Mouse (Mus musculus) liver, embryonic 12.5 days (tissue): ENCODE measurements around the gene Selplg. TPM values are rescaled to one million over a fixed set of nuclear protein-coding genes. Genes with fewer than 3 reads are reported as not detected.

Source experiments
- ATAC-seq: fragments of 200-750 bp; cut with Nextera tagmentation; 2 replicates; pipeline ENCODE4 v1.8.0; 2017; ENCODE audit warnings: moderate number of reproducible peaks, mild to moderate bottlenecking, moderate library complexity
- H3K27ac ChIP-seq: fragments of 300-500 bp; sonication (generic); 2 replicates; pipeline ENCODE4 v1.5.1; 2016; ENCODE audit warnings: mild to moderate bottlenecking
- H3K27me3 ChIP-seq: fragments of 300-500 bp; sonication (generic); replicated peaks from 2 replicates; pipeline ENCODE4 v1.6.1; 2016; ENCODE audit warnings: mild to moderate bottlenecking, moderate library complexity
- H3K36me3 ChIP-seq: fragments of 300-500 bp; sonication (generic); 2 replicates; pipeline ENCODE4 v1.6.1; 2016; ENCODE audit warnings: mild to moderate bottlenecking, moderate library complexity
- H3K4me1 ChIP-seq: fragments of 300-500 bp; sonication (generic); 2 replicates; pipeline ENCODE4 v1.6.1; 2016
- H3K4me2 ChIP-seq: fragments of 300-500 bp; sonication (generic); 2 replicates; pipeline ENCODE4 v1.6.1; 2016; ENCODE audit warnings: mild to moderate bottlenecking, moderate library complexity
- H3K4me3 ChIP-seq: fragments of 300-500 bp; sonication (generic); 2 replicates; pipeline ENCODE4 v1.5.1; 2016; ENCODE audit warnings: mild to moderate bottlenecking, moderate library complexity
- H3K9ac ChIP-seq: fragments of 300-500 bp; sonication (generic); 2 replicates; pipeline ENCODE4 v1.6.1; 2016; ENCODE audit warnings: mild to moderate bottlenecking, moderate library complexity
- H3K9me3 ChIP-seq: fragments of 300-500 bp; sonication (generic); replicated peaks from 2 replicates; pipeline ENCODE4 v1.6.1; 2016; ENCODE audit warnings: mild to moderate bottlenecking, moderate library complexity
- WGBS: fragments of 180-500 bp; shearing (Covaris S2); methylation state at CpG from one replicate; pipeline ENCODE4 v1.1.7; 2016; ENCODE audit not compliant: insufficient replicate concordance; 5-methylcytosine and 5-hydroxymethylcytosine counted together
- polyA plus RNA-seq: library from polyadenylated mRNA; unstranded; fragments of >200 nt; fragmentation: Nextera tagmentation; extraction: Ambion mirVana; gene quantifications from 2 replicates; pipeline ENCODE4 v1.2.1, GENCODE M21; 2016

Selplg gene
- polyA plus RNA-seq = 10.8 and 11.6 TPM in 2 replicates

DNA sequence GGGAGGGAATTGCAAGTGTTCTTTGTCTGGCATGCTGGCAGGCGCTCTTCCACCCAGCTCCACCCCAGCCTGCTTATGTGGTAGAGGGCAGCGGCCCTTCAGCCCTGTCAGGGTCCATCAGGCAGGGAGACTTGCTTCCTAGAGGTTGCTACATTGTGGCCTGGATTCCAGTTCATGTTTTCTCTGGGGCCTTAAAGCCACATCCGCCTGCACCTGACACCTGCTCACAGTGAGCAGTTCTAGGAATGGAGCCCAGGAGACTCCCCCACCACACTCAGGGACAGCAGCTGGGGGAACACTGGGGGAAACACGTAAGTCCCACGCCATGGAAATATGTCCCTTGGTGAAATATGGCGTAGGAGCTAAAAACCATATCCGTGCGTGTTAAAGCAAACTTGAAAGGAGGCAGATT is at the start of gene Selplg:
Selplg (minus strand) TSS at position 155 of the 412 bp plus-strand sequence.
- 61% methylated on average over 8 of the region's 8 CpGs for WGBS
- H3K4me1 ChIP-seq = peaks cover 38% of the 10 kb centered on the region
- no peak within 1 kb of the TSS for H3K9ac ChIP-seq
- no peaks in the 10 kb centered on the region for H3K9me3 ChIP-seq
- no peaks in the 10 kb centered on the region for H3K36me3 ChIP-seq
- H3K4me3 ChIP-seq = no peak within 1 kb of the TSS
- no peak within 1 kb of the TSS for H3K4me2 ChIP-seq
- H3K27me3 ChIP-seq = no peaks in the 10 kb centered on the region
- no peak for ATAC-seq
- H3K27ac ChIP-seq = no peak within 1 kb of the TSS

GRCm38 (mm10) chr5:113881136-113881535 is 48.7 kb upstream of the Selplg start:
- Histone ChIP-seq H3K27me3 (no peaks in the 10 kb centered on the region), H3K4me1 (peaks cover 58% of the 10 kb centered on the region), H3K9ac (no peak overlapping the region), H3K36me3 (peaks cover 47% of the 10 kb centered on the region), H3K4me3 (no peak overlapping the region), H3K9me3 (no peaks in the 10 kb centered on the region), H3K4me2 (no peak overlapping the region), H3K27ac (no peak overlapping the region)
- 88% methylated on average over 14 of the region's 14 CpGs for WGBS
- ATAC-seq = no peak

GRCm38 (mm10) chr5:113878943-113879617 is 46.6 kb upstream of the Selplg start:
- WGBS = 85% methylated on average over 17 of the region's 17 CpGs
- Histone ChIP-seq H3K4me1 (peaks cover 52% of the 10 kb centered on the region), H3K9ac (no peak overlapping the region), H3K9me3 (no peaks in the 10 kb centered on the region), H3K4me2 (no peak overlapping the region), H3K4me3 (no peak overlapping the region), H3K27me3 (no peaks in the 10 kb centered on the region), H3K36me3 (peaks cover 63% of the 10 kb centered on the region), H3K27ac (no peak overlapping the region)
- ATAC-seq = no peak

DNA sequence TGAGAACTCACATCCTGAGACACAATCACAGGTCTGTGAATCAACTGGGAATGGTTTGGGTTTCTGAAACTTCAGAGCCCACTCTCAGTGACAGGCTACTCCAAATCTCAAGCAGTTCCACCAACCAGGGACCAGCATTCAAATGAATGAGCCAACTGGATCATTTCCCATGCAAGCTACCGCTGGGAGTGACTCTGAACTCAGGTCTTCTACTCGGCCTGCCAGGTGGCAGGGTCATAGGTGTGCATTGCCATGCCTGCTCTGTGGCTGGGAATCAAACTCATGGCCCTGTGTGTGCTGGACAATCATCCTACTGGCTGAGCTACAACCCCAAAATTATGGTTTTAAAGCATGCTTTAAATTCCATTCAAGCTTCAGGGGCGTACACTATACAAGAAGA is 45.1 kb upstream of the Selplg start:
- ATAC-seq = no peak
- Histone ChIP-seq H3K4me1 (peaks cover 51% of the 10 kb centered on the region), H3K9ac (no peak overlapping the region), H3K27ac (no peak overlapping the region), H3K4me3 (no peak overlapping the region), H3K36me3 (peaks cover 66% of the 10 kb centered on the region), H3K9me3 (no peaks in the 10 kb centered on the region), H3K27me3 (no peaks in the 10 kb centered on the region), H3K4me2 (no peak overlapping the region)
- WGBS = 74% methylated on average over 3 of the region's 3 CpGs

GRCm38 (mm10) chr5:113876176-113876575 is 43.7 kb upstream of the Selplg start:
- H3K4me3 ChIP-seq = no peak overlapping the region
- H3K27ac ChIP-seq = no peak overlapping the region
- no peak for ATAC-seq
- no peak overlapping the region for H3K4me2 ChIP-seq
- H3K27me3 ChIP-seq = no peaks in the 10 kb centered on the region
- H3K9ac ChIP-seq = no peak overlapping the region
- H3K9me3 ChIP-seq = no peaks in the 10 kb centered on the region
- peaks cover 56% of the 10 kb centered on the region for H3K36me3 ChIP-seq
- peaks cover 62% of the 10 kb centered on the region for H3K4me1 ChIP-seq
- WGBS = 84% methylated on average over 7 of the region's 7 CpGs

DNA sequence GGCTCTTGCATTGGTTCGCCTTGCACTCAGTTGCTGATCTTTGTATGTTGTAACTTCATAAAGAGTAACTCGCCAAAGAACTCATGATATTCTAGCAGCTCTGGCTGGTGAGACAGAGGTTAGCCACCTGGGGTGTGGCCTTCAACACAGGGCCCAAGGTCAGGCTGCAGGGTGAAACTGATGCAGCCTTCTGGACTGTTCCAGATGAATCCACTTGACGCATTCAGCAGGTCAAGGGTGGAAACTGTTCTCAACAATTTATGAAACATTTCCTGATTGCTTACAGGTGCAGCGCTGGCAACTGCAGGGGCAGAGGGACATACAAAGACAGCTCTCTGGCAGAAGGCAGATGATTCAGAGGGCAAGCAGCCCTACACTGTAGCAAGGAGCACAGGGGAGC is 43.2 kb upstream of the Selplg start:
- H3K36me3 ChIP-seq = peaks cover 50% of the 10 kb centered on the region
- WGBS = 84% methylated on average over 4 of the region's 4 CpGs
- no peak overlapping the region for H3K4me2 ChIP-seq
- H3K4me1 ChIP-seq = peaks cover 68% of the 10 kb centered on the region
- H3K9ac ChIP-seq = no peak overlapping the region
- no peak for ATAC-seq
- H3K9me3 ChIP-seq = no peaks in the 10 kb centered on the region
- no peak overlapping the region for H3K27ac ChIP-seq
- no peaks in the 10 kb centered on the region for H3K27me3 ChIP-seq
- no peak overlapping the region for H3K4me3 ChIP-seq

DNA sequence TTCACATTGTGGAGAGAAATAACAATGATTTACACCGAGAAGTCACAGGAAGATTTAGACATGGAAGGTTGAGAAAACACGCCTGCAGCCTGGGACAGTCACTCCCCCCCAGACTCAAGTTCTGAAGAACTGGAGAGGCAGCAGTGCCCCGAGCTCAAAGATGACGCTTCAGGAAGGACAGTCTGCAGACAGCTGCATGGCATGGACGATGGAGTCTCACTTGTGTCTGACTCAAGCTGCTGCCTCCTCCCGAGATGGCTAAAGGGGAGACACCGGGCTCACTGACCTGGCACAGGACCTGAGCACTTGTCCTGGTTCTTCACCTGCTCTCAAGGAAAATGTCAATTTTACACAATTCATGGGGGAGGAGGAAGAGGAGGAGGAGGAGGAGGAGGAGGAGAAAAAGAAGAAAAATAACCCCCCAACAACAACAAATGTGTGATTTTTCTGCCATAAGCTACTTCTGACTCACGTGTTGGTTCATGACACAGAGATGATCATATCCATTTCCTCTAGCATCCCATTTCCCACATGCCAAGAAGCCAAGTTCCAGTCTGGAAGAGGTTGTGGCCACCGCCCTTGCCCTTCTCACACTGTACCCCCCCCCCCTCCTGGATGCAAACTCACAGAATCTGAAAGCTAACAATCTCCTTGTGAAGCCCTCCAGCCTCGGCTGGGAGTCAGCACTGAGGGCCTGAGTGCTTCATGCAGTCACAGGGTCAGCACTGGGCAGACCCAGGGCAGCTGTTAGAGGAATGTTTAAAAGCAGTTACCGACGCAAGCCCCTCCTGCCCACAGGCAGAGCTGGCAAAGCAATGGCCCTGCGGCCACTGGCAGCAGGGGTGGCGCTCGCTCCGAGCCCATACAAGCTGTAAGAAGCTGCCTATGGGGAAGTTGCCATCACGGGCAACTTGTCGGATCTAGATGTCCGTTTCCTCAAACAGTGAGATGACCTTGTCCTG is 41.9 kb upstream of the Selplg start:
- Histone ChIP-seq H3K27me3 (no peaks in the 10 kb centered on the region), H3K9me3 (no peaks in the 10 kb centered on the region), H3K27ac (peak overlapping the region; percentile 68), H3K9ac (no peak overlapping the region), H3K4me3 (no peak overlapping the region), H3K4me2 (no peak overlapping the region), H3K36me3 (peaks cover 37% of the 10 kb centered on the region), H3K4me1 (peaks cover 75% of the 10 kb centered on the region)
- WGBS = 69% methylated on average over 19 of the region's 19 CpGs
- ATAC-seq = no peak

GRCm38 (mm10) chr5:113872936-113873912 is 40.8 kb upstream of the Selplg start:
- H3K27ac ChIP-seq = peak overlapping the region; percentile 68
- H3K9me3 ChIP-seq = no peaks in the 10 kb centered on the region
- peaks cover 28% of the 10 kb centered on the region for H3K36me3 ChIP-seq
- H3K4me1 ChIP-seq = peaks cover 76% of the 10 kb centered on the region
- H3K27me3 ChIP-seq = no peaks in the 10 kb centered on the region
- H3K9ac ChIP-seq = peak overlapping the region; percentile 41; the same call in 1 of the 2 replicates
- H3K4me2 ChIP-seq = peak overlapping the region; percentile 26; the same call in 1 of the 2 replicates
- H3K4me3 ChIP-seq = no peak overlapping the region
- ATAC-seq = peak; percentile 73
- WGBS = 29% methylated on average over 14 of the region's 15 CpGs

DNA sequence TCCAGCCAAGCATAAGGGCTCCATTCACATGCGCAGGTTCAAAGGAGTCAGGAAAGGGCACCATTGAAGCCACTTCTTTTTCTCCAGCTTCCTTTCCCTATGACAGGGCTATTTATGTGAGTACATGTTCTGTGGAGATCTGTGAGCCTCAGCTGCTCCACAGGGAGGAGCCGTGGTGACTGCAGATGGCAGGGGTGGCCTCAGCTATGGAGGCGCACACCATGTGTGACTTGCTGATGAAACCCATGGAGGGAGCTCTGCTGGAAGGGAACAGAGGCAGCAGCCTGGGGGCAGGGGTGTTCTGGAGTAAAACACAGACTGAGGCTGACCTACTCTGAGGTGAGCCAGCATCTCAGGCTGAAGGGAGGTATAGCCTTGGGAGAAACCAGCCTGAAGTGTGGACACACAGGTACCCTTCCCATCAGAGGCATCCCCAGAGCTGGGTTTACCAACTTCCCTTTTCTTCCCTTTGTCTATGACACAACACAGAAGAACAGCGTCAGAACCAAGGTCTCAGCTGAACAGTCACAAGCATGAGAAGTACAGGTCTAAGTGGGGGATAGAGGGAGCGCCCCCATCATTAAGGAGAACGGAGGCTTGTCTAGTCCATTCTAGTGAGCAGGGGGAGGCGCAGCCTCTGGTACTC is 39.6 kb upstream of the Selplg start:
- ATAC-seq = peak; percentile 43; the same call in 1 of the 2 replicates
- WGBS = 62% methylated on average over 7 of the region's 7 CpGs
- no peak overlapping the region for H3K9ac ChIP-seq
- no peak overlapping the region for H3K4me3 ChIP-seq
- no peak overlapping the region for H3K4me2 ChIP-seq
- H3K4me1 ChIP-seq = peaks cover 75% of the 10 kb centered on the region
- H3K27me3 ChIP-seq = no peaks in the 10 kb centered on the region
- H3K36me3 ChIP-seq = peaks cover 28% of the 10 kb centered on the region
- peak overlapping the region; percentile 78; the same call in 1 of the 2 replicates for H3K27ac ChIP-seq
- no peaks in the 10 kb centered on the region for H3K9me3 ChIP-seq

DNA sequence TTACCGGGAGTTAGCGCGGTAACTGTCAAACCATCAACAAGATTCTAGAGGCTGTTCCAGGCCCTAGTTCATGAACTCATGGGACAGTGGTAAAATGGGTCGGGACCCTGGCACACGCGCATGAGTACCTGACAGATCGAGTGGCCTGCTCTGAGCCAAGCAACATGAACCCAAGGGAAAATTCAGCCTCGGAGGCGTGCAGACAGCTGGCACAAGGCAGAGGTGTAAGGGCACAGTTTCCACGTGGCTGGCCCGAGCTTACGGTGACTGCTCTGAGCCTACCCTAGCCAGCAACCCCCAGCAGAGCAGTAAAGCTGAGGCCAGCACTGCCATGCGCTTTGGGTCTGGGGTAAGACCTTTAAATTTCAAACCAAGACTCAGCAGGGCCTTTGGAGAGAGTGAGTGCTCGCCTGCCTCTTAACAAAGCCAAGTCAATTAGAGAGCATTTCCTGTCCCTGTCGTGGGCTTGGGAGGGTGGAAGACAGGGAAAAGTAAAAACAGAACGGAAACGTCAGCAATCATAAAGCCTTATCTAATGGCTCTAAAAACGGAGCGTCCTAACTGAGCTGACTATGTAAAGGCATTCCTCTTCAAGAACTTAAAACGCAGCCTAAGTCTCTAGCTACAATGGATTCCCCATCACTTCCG is 38.1 kb upstream of the Selplg start:
- WGBS = 44% methylated on average over 21 of the region's 21 CpGs
- H3K27me3 ChIP-seq = no peaks in the 10 kb centered on the region
- H3K36me3 ChIP-seq = peaks cover 17% of the 10 kb centered on the region
- H3K4me2 ChIP-seq = no peak overlapping the region
- no peaks in the 10 kb centered on the region for H3K9me3 ChIP-seq
- peaks cover 74% of the 10 kb centered on the region for H3K4me1 ChIP-seq
- no peak for ATAC-seq
- no peak overlapping the region for H3K9ac ChIP-seq
- H3K4me3 ChIP-seq = no peak overlapping the region
- H3K27ac ChIP-seq = peak overlapping the region; percentile 78
